Mouse (Mus musculus) kidney, adult 8-10 months (tissue): Measurements from ENCODE around the gene Paqr6.

Experiments
- DNase-seq, 2 experiments: peaks; one replicate each; pipeline ENCODE4 v3.0.0; 2022

Gene Paqr6

GRCm38 (mm10) chr3:88364337-88364736, at the start of gene Paqr6:
TSS of gene Paqr6 (plus strand) at chr3:88364584.
- DNase-seq: peak; percentile 70 to 73

GRCm38 (mm10) chr3:88324951-88325405, 39.4 kb upstream of the Paqr6 start, which contains the start of gene Glmp:
TSS of gene Glmp (plus strand) at chr3:88325023.
- DNase-seq: peak; percentile 67 to 81

GRCm38 (mm10) chr3:88328956-88329355, 35.4 kb upstream of the Paqr6 start:
- no peak for DNase-seq

DNA sequence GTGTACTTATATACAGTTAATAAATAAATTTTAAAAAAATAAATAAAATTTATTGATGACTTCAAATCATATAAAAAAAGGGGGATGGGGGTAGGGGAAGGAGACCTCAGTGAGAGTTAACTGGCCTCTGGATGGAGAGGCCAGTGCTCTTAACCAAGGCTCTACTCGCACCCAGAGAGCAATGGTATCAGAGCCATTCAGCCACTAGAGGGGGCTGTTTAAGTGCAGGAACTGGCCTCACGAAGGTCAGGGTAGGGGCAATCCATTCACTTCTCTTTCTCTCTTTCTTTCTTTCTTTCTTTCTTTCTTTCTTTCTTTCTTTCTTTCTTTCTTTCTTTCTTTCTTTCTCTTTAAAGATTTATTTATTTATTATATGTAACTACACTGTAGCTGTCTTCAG, 33.1 kb upstream of the Paqr6 start:
- DNase-seq: peak; percentile 31 to 54

DNA sequence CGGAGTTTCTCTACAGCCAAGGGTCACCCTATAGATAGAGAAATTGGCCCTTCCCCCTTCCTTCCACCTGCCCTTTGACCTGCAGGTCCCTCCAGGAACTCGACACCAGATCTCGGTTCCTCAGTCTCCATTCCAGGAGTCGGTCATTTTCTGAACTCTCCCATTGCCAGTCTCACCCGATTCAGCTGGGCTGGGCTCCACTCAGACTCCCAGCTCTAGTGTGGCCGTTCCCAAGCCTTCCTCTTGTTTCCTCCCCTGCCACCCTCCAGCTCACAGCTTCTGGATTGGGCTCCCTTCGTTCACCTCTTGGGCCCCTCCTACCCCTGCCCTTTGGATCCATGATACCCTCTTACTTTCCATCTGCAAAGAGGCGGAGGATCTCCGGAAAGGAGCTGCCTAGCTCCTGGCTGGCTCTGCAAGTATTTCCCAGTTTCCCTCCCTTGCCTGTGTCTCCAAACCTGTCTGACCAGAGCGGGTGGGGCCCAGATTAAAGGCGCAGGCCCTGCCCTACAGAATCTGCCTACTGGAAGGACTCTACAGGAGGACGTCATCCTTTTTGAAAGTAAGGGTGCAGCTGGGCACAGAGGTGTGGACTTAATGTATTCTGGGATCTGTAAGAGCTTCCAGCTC, 30.2 kb upstream of the Paqr6 start:
- DNase-seq: peak; percentile 38 to 39

DNA sequence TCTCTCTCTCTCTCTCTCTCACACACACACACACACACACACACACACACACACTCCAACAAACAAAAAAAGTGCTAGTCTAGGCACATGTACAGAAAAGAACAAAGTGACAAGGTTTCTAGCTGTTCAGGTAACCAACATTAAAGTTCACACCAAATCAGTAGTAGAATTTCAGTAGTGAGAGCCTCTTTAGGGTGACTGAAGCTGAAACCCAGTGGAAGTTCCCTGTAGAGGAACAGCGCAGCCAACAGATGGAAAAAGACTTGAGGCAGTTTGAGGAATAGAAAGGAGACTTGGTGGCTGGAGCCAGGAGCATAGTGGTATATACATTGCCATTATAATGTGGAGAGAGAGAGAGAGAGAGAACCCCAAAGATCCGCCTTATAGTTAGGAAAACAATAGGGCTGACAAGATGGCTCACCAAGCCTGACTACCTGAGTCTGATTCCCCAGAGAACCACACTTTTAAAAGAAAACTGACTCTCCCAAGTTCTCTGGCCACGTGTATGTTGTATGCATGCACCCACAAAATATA, 29.4 kb upstream of the Paqr6 start:
- no peak for DNase-seq

- DNase-seq: peak in 1 of 2 experiments; percentile 27
These were observed 28.8 kb upstream of the Paqr6 start for GRCm38 (mm10) chr3:88335436-88336053.

- DNase-seq: peak; percentile 95 to 97
These were observed 28.0 kb upstream of the Paqr6 start, which contains the start of the genes Tmem79 and Smg5 for GRCm38 (mm10) chr3:88336058-88337013. TSS of gene Tmem79 (minus strand) at chr3:88336148. TSS of gene Smg5 (plus strand) at chr3:88336260.

DNA sequence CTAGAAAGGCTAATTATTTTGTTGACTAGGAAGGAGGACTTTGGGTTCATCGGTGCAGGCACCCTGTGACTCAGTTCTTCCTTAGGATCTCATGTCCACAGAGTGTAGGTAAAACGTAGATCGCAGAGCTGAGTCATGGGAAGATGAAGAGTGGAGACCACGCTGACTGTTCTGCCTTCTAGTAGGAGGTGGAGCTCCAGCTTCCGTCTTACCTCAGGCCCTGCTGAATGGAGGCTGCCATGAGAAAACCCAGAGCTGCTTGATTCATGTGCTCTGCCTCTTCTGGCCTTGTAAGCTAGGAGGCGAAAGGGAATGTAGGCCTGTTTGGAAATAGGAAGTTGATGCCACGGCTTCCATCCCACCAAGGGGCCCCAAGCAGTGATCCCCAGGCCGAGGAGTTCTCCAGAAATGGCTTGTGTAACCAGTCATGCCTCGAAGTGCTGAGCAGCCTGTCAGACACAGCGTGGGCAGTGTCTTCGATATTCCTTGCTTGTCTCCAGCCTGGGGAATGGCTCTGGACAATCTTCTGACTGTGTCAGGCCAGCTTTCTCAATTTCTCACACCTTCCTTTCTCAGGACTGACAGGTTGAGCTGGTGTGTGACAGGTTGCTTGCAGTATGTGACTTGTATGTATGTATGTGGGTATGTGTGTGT, 26.9 kb upstream of the Paqr6 start:
- DNase-seq: no peak

GRCm38 (mm10) chr3:88338316-88338715, 26.1 kb upstream of the Paqr6 start:
- DNase-seq: no peak

GRCm38 (mm10) chr3:88339006-88339405, 25.4 kb upstream of the Paqr6 start:
- DNase-seq: no peak

DNA sequence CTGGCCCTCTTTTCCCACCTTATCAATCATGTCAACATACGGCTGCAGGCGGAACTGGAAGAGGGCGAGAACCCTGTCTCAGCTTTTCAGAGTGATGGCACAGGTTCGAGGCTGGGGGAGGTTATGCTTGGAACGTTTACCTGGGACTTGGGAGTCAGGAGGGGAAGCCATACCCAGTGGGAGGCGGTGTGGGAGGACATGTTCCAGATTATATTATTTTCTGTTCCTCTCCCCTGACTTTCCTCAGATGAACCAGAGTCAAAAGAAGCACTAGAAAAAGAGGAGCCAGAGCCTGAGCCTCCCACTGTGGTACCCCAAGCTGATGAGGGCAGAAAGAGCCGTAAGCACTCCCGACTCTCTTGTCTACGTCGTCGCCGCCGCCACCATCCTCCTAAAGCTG, 13.7 kb upstream of the Paqr6 start:
- no peak for DNase-seq

GRCm38 (mm10) chr3:88352907-88353306, 11.5 kb upstream of the Paqr6 start:
- no peak for DNase-seq

DNA sequence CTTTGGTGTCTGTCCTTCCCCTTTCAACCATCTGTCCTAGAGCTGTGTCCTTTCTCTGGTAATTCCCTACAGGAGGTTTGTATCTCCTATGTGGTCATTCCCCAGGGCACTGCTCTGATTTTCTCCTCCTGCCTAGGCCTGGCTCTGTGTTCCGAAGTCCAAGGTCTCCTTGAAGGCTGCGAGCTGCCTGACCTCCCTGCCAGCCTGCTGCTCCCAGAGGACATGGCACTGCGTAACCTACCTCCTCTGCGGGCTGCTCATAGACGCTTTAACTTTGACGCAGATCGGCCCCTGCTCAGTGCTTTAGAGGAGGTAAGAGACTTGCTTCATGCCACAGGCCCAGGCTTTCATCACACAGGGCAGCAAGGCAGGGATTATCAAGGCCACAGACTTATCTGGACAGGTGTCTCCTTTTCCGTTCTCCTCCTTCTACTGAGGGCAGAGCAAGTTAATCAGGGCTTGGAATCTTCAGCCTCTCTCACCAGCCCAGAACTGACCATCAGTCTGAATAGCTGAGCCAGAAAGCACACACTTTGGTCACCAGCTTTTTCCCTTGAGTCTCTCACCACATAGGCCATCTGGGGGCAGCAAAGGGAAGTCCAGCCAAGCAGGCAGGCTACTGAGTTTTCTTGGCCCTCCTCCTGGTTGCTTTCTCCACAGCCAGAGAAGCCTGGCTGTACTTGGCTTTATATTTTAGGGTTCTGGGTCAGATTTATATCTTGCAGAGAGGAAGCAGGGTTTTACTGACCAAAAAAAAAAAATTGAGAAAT, 9.8 kb upstream of the Paqr6 start:
- DNase-seq: peak; percentile 43 to 47

DNA sequence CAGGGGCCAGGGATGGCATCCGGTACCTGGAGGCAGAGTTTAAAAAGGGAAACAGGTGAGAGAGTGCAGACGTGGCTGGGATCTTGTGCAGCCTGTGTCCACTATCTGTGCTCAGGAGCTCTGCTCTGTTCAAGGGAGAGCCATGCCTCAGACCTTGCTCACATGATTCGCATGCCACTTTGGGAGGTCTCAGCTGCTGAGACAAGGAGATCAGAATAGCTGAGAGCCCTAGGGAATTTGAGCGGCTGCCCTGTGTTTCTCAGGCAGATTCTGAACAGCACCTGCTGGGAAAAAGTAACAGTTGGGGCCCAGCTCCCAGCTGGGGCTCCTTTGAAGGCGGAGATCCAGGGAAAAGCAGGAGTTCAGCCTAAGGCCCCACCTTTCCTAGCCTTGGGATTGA, 4.8 kb upstream of the Paqr6 start:
- DNase-seq: no peak

GRCm38 (mm10) chr3:88359989-88360388, 4.4 kb upstream of the Paqr6 start:
- DNase-seq: no peak

GRCm38 (mm10) chr3:88361096-88361495, 3.3 kb upstream of the Paqr6 start:
- DNase-seq: no peak

GRCm38 (mm10) chr3:88361612-88362313, 2.6 kb upstream of the Paqr6 start:
- DNase-seq: no peak

GRCm38 (mm10) chr3:88363700-88364099, 684 bp upstream of the Paqr6 start:
- no peak for DNase-seq

- DNase-seq: no peak
These were observed 1.4 kb downstream of the Paqr6 start for GRCm38 (mm10) chr3:88365705-88366361.
